Mouse (Mus musculus): ENCODE results near the gene Snrpa. TPM values are rescaled to one million over a fixed set of nuclear protein-coding genes. Genes with fewer than 3 reads are reported as not detected.

Gene Snrpa
- polyA plus RNA-seq, 1 experiment from 2014 or later = 251 TPM

GRCm38 (mm10) chr7:27165007-27165655 is 30.9 kb downstream of the Snrpa start:
- Histone ChIP-seq H3K4me1 (replicated peaks; ENCODE audit: control insufficient read depth, insufficient read depth, low read length) (peaks cover 52% of the 10 kb centered on the region), H3K4me2 (ENCODE audit: low read depth, low read length) (peak overlapping the region; percentile 89), H3K27ac (ENCODE audit: low read length) (peak overlapping the region; percentile 99; the same call in 1 of the 2 replicates), H3K9ac (ENCODE audit: low read length) (peak overlapping the region; percentile 92), H3K4me3 (ENCODE audit: low read length) (peak overlapping the region; percentile 62), H3K36me3 (ENCODE audit: control insufficient read depth, insufficient read depth, low read length) (peaks cover 10% of the 10 kb centered on the region), H3K27me3 (ENCODE audit: control insufficient read depth, insufficient read depth, low read depth, low read length) (no peaks in the 10 kb centered on the region), H3K9me3 (ENCODE audit: control insufficient read depth, low read length) (no peaks in the 10 kb centered on the region)
- no peak for ATAC-seq (ENCODE audit: low read depth)
- 56% methylated on average over 23 of the region's 23 CpGs for WGBS

- H3K27me3 ChIP-seq (ENCODE audit: control insufficient read depth, insufficient read depth, low read depth, low read length) = no peaks in the 10 kb centered on the region
- peak overlapping the region; percentile 62 for H3K4me3 ChIP-seq (ENCODE audit: low read length)
- no peak overlapping the region for H3K27ac ChIP-seq (ENCODE audit: low read length)
- 80% methylated on average over 33 of the region's 33 CpGs for WGBS
- no peak for ATAC-seq (ENCODE audit: low read depth)
- H3K36me3 ChIP-seq (ENCODE audit: control insufficient read depth, insufficient read depth, low read length) = peaks cover 12% of the 10 kb centered on the region
- H3K9ac ChIP-seq (ENCODE audit: low read length) = peak overlapping the region; percentile 92; the same call in 1 of the 2 replicates
- H3K4me1 ChIP-seq (replicated peaks; ENCODE audit: control insufficient read depth, insufficient read depth, low read length) = peaks cover 53% of the 10 kb centered on the region
- H3K9me3 ChIP-seq (ENCODE audit: control insufficient read depth, low read length) = no peaks in the 10 kb centered on the region
- H3K4me2 ChIP-seq (ENCODE audit: low read depth, low read length) = peak overlapping the region; percentile 89
These were observed 31.7 kb downstream of the Snrpa start for GRCm38 (mm10) chr7:27164112-27164947.

GRCm38 (mm10) chr7:27163450-27163805 is 32.6 kb downstream of the Snrpa start:
- Histone ChIP-seq H3K4me1 (replicated peaks; ENCODE audit: control insufficient read depth, insufficient read depth, low read length) (peaks cover 53% of the 10 kb centered on the region), H3K4me3 (ENCODE audit: low read length) (peak overlapping the region; percentile 5), H3K9ac (ENCODE audit: low read length) (peak overlapping the region; percentile 32), H3K27me3 (ENCODE audit: control insufficient read depth, insufficient read depth, low read depth, low read length) (no peaks in the 10 kb centered on the region), H3K4me2 (ENCODE audit: low read depth, low read length) (peak overlapping the region; percentile 89), H3K36me3 (ENCODE audit: control insufficient read depth, insufficient read depth, low read length) (peaks cover 20% of the 10 kb centered on the region), H3K9me3 (ENCODE audit: control insufficient read depth, low read length) (no peaks in the 10 kb centered on the region), H3K27ac (ENCODE audit: low read length) (peak overlapping the region; percentile 34)
- no peak for ATAC-seq (ENCODE audit: low read depth)
- WGBS = 51% methylated on average over 5 of the region's 5 CpGs

- H3K4me3 ChIP-seq (ENCODE audit: low read length) = peak overlapping the region; percentile 16
- peaks cover 21% of the 10 kb centered on the region for H3K36me3 ChIP-seq (ENCODE audit: control insufficient read depth, insufficient read depth, low read length)
- peak overlapping the region; percentile 89 for H3K4me2 ChIP-seq (ENCODE audit: low read depth, low read length)
- 64% methylated on average over 5 of the region's 5 CpGs for WGBS
- peak overlapping the region; percentile 32 for H3K9ac ChIP-seq (ENCODE audit: low read length)
- H3K4me1 ChIP-seq (replicated peaks; ENCODE audit: control insufficient read depth, insufficient read depth, low read length) = peaks cover 52% of the 10 kb centered on the region
- H3K27ac ChIP-seq (ENCODE audit: low read length) = peak overlapping the region; percentile 34
- no peak for ATAC-seq (ENCODE audit: low read depth)
- H3K9me3 ChIP-seq (ENCODE audit: control insufficient read depth, low read length) = no peaks in the 10 kb centered on the region
- no peaks in the 10 kb centered on the region for H3K27me3 ChIP-seq (ENCODE audit: control insufficient read depth, insufficient read depth, low read depth, low read length)
These were observed 33.2 kb downstream of the Snrpa start for GRCm38 (mm10) chr7:27162780-27163449.

- Histone ChIP-seq H3K4me1 (replicated peaks; ENCODE audit: control insufficient read depth, insufficient read depth, low read length) (peaks cover 44% of the 10 kb centered on the region), H3K27ac (ENCODE audit: low read length) (no peak overlapping the region), H3K36me3 (ENCODE audit: control insufficient read depth, insufficient read depth, low read length) (peaks cover 27% of the 10 kb centered on the region), H3K4me3 (ENCODE audit: low read length) (no peak overlapping the region), H3K27me3 (ENCODE audit: control insufficient read depth, insufficient read depth, low read depth, low read length) (no peaks in the 10 kb centered on the region), H3K9me3 (ENCODE audit: control insufficient read depth, low read length) (no peaks in the 10 kb centered on the region), H3K4me2 (ENCODE audit: low read depth, low read length) (no peak overlapping the region), H3K9ac (ENCODE audit: low read length) (peak overlapping the region; percentile 14; the same call in 1 of the 2 replicates)
- WGBS = 75% methylated on average over 4 of the region's 4 CpGs
- no peak for ATAC-seq (ENCODE audit: low read depth)
These were observed 34.3 kb downstream of the Snrpa start for GRCm38 (mm10) chr7:27161744-27162143.

- 82% methylated on average over 3 of the region's 3 CpGs for WGBS
- Histone ChIP-seq H3K27me3 (ENCODE audit: control insufficient read depth, insufficient read depth, low read depth, low read length) (no peaks in the 10 kb centered on the region), H3K9me3 (ENCODE audit: control insufficient read depth, low read length) (no peaks in the 10 kb centered on the region), H3K9ac (ENCODE audit: low read length) (no peak overlapping the region), H3K4me1 (replicated peaks; ENCODE audit: control insufficient read depth, insufficient read depth, low read length) (peaks cover 44% of the 10 kb centered on the region), H3K27ac (ENCODE audit: low read length) (no peak overlapping the region), H3K4me3 (ENCODE audit: low read length) (no peak overlapping the region), H3K36me3 (ENCODE audit: control insufficient read depth, insufficient read depth, low read length) (peaks cover 27% of the 10 kb centered on the region), H3K4me2 (ENCODE audit: low read depth, low read length) (no peak overlapping the region)
- ATAC-seq (ENCODE audit: low read depth) = no peak
These were observed 35.1 kb downstream of the Snrpa start for GRCm38 (mm10) chr7:27160921-27161320.

- H3K4me1 ChIP-seq (replicated peaks; ENCODE audit: control insufficient read depth, insufficient read depth, low read length) = peaks cover 37% of the 10 kb centered on the region
- H3K4me3 ChIP-seq (ENCODE audit: low read length) = no peak overlapping the region
- no peaks in the 10 kb centered on the region for H3K27me3 ChIP-seq (ENCODE audit: control insufficient read depth, insufficient read depth, low read depth, low read length)
- no peaks in the 10 kb centered on the region for H3K9me3 ChIP-seq (ENCODE audit: control insufficient read depth, low read length)
- no peak overlapping the region for H3K9ac ChIP-seq (ENCODE audit: low read length)
- H3K36me3 ChIP-seq (ENCODE audit: control insufficient read depth, insufficient read depth, low read length) = peaks cover 26% of the 10 kb centered on the region
- ATAC-seq (ENCODE audit: low read depth) = peak; percentile 95
- WGBS = 7% methylated on average over 8 of the region's 8 CpGs
- H3K4me2 ChIP-seq (ENCODE audit: low read depth, low read length) = no peak overlapping the region
- H3K27ac ChIP-seq (ENCODE audit: low read length) = peak overlapping the region; percentile 7; the same call in 1 of the 2 replicates
These were observed 36.2 kb downstream of the Snrpa start for GRCm38 (mm10) chr7:27159882-27160281.

GRCm38 (mm10) chr7:27159256-27159655 is 36.8 kb downstream of the Snrpa start:
- Histone ChIP-seq H3K27ac (ENCODE audit: low read length) (no peak overlapping the region), H3K9ac (ENCODE audit: low read length) (no peak overlapping the region), H3K4me1 (replicated peaks; ENCODE audit: control insufficient read depth, insufficient read depth, low read length) (peaks cover 31% of the 10 kb centered on the region), H3K4me3 (ENCODE audit: low read length) (no peak overlapping the region), H3K27me3 (ENCODE audit: control insufficient read depth, insufficient read depth, low read depth, low read length) (no peaks in the 10 kb centered on the region), H3K9me3 (ENCODE audit: control insufficient read depth, low read length) (no peaks in the 10 kb centered on the region), H3K4me2 (ENCODE audit: low read depth, low read length) (no peak overlapping the region), H3K36me3 (ENCODE audit: control insufficient read depth, insufficient read depth, low read length) (peaks cover 19% of the 10 kb centered on the region)
- WGBS = 90% methylated on average over 6 of the region's 6 CpGs
- no peak for ATAC-seq (ENCODE audit: low read depth)

GRCm38 (mm10) chr7:27158171-27158570 is 37.9 kb downstream of the Snrpa start:
- peaks cover 21% of the 10 kb centered on the region for H3K4me1 ChIP-seq (replicated peaks; ENCODE audit: control insufficient read depth, insufficient read depth, low read length)
- no peaks in the 10 kb centered on the region for H3K9me3 ChIP-seq (ENCODE audit: control insufficient read depth, low read length)
- no peak for ATAC-seq (ENCODE audit: low read depth)
- H3K4me2 ChIP-seq (ENCODE audit: low read depth, low read length) = no peak overlapping the region
- H3K27ac ChIP-seq (ENCODE audit: low read length) = no peak overlapping the region
- 95% methylated on average over 9 of the region's 9 CpGs for WGBS
- H3K9ac ChIP-seq (ENCODE audit: low read length) = no peak overlapping the region
- no peaks in the 10 kb centered on the region for H3K27me3 ChIP-seq (ENCODE audit: control insufficient read depth, insufficient read depth, low read depth, low read length)
- peaks cover 18% of the 10 kb centered on the region for H3K36me3 ChIP-seq (ENCODE audit: control insufficient read depth, insufficient read depth, low read length)
- H3K4me3 ChIP-seq (ENCODE audit: low read length) = no peak overlapping the region
